Mouse (Mus musculus): ENCODE results near the gene Dkk3.
A peak's percentile ranks its signal among the peaks of the same experiment; 100 is the strongest.

The Dkk3 gene

DNA sequence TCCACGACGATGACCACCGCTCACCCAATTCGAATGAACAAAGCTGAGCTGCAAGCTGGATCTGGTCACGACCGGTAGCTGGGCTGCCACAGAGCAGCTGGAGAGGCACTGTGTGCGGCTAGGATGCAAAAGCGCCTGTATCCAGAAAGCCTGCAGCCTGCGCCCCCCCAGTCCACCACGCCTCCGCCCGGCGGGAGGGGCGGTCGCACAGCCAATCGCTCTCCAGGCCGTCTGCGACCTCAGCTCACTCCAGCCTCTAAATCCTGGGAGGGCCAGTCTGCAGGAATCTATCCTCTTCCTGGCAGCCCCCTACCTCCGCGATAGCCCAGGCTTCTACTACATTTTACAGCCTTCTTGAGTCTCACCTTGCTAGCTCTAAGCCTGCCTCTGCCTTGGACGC, at the start of gene Dkk3:
Dkk3 (minus strand) TSS at position 116 of the 400 bp plus-strand sequence.
- no peak for DNase-seq (ENCODE audit: low read depth)

DNA sequence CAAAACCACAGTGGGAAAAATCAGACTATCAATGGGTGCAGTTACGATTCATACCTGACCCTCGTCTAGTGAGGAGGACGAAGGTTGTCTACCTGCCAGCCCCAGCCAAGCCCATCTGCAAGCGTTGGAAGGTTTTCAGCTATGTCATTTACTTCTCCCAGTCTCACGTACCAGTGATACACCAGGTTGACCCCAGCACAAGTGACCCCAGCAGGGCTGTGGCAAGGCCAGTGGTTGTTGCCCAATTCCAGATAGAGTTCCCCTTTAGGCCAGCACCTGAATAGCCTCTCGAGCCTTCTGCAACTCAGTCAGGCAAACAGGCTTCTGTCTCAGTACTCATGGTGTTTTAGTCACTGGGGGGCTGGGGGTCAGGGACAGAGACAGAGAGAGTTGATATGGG, 48.9 kb upstream of the Dkk3 start:
- no peak for DNase-seq (ENCODE audit: low read depth)

DNA sequence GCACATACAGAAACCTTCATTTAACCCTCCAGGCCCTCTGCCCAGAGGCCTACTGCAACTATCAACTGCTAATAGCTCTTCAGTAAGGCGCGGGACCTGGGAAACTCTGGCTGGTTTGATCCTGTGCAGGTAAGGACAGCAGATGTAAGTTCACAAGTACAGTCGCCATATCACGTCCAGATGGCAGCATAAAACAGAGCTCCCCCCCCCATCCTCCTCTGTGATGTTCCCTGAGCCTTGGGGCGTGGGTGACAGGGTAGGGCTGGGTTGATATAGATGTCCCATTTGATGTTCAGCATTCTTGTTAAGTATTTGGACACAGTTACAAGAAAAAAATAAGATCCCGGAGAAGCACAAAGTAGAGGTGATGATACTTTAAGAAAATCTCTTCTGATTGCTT, 46.7 kb upstream of the Dkk3 start:
- DNase-seq (ENCODE audit: low read depth) = no peak

DNA sequence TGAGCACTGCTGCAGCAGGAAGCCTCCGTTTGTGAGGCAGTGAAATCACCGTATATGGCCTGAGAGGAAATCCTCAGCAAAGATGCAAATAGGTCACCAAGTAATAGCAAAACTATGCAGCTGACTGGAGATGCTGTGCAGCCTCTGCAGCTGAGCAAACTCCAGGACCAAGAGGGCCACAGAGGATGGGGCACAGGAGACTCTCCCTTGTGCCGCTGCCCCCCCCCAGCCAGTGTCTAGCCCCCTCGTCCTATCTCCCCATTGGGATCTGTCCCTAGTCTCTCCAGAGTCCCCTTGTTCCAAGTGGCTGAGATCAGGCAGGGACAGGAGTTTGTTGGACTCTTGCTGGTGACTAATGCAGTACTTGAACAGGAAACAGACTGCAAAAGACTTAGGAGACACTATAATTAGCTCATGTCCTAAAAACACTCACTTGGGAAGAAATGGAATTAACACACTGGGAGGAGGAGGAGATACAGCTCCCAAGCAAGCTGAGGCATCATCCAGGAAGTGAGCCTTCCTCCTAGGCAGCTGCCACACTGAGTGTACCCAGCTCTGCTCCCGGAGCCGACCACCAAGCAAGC, 45.6 kb upstream of the Dkk3 start:
- no peak for DNase-seq (ENCODE audit: low read depth)

GRCm38 (mm10) chr7:112203937-112204336, 45.1 kb upstream of the Dkk3 start:
- no peak for DNase-seq (ENCODE audit: low read depth)

DNA sequence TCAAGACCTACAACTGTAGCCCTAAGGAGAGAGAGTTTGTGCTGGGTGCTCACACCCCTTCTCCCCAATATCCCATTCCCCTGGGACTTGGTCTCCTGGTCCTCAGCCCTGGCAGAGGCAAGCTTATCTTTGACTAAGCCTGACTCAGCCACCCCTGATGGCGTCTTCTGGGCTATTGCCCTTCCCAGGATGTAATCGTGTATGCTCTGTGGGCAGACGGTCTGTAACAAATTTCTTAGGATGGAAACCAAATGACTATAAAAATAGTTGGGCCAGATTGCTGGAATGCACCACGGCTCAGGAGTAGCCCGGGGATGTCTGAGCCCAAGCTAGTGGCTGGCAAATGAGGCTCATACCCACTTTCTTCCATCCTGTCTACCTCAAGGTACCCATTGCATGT, 44.0 kb upstream of the Dkk3 start:
- DNase-seq (ENCODE audit: low read depth) = no peak

DNA sequence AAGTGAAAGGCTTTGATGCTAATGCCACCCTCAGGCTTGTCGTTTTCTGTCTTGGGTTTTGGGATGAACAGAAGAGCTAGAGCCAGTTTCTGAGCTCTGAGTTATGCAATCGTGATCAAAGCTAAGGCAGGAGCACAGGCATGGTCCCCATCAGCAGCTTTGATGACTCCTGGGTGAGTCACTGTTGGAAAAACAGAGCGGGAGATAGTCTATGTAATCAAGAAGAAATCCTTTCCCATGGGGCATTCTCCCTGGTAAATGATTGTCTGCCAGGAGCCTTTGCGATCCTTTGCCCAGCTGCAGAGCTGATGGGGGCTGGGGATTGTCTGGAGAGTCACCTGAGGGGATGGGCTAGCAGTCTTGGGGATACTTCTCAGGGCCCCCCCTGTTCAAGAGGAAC, 43.3 kb upstream of the Dkk3 start:
- DNase-seq (ENCODE audit: low read depth) = no peak

DNA sequence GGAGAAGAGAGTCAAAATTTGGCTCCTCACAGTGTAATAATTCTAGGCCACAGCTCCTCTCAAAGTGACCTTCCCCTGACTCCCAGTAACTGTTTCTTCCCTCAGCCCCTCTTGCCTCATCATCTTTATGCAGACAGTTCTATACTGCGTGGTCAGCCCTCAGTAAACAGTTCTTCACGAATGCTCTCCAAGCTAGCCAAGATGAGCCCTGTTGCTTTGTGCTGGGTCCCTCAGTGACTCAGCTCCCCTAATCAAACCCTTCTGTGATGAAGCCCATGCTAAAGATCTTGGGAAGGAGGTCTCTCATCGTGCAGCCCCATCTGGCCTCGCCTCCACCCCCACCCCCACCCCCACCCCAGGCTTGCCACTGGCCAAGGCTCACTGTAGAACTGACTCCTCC, 41.9 kb upstream of the Dkk3 start:
- DNase-seq (ENCODE audit: low read depth) = no peak

DNA sequence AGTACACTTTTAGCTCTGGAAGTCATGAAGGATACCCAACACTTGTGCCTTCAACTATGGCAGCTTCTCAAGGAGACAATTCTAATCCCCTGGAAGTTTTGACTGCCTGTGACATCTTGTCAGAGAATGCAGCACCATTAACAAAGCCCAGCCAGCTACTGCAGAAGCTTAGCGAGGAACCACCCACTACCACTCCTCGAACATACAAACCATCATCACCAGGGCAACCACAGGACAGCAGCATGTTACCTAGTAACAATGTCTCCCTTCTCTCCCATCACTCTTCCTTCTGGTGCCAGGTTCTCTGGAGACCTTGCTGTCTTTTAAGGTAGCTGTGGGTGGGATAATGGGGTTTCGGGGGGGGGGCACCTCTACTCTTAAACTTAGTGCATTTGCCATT, 40.5 kb upstream of the Dkk3 start:
- no peak for DNase-seq (ENCODE audit: low read depth)

DNA sequence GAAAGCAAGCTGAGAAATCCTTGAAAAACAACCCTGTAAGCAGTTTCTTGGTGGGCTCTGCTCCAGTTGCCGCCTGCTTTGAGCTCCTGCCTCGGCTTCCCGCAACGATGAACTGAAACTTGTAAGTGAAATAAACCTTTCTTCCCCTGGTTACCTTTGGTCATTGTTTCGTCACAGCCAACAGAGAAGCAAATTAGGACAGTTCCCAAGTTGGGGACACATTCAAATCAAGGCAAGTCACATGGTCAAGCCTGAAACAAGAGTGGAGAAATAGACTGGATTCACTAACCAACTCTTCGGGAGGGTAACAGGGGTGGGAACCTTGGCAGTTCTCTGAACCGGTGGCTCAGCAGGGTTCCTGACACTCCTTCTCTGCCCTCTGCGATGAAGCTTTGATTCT, 38.6 kb upstream of the Dkk3 start:
- no peak for DNase-seq (ENCODE audit: low read depth)

DNA sequence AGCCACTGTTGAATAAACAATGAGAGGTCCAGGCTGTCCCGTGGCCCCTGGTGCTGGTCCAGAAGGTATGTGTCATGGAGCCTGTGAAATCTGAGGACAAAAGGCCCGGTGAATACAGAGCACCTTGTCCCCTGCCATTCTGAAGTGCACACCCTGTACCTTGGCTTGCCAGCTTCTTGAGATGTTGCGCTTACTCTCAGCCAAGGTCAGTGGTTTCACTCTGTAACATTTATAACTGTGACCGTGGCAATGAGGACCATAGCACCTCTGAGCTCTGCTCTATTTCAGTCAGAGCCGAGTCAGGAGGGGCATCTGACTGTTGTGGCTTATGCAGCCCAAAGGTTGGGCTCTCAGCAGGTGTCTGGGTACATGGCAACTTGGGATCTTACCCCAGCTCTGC, 35.4 kb upstream of the Dkk3 start:
- no peak for DNase-seq (ENCODE audit: low read depth)

- no peak for DNase-seq (ENCODE audit: low read depth)
Observed at GRCm38 (mm10) chr7:112192778-112193177, 33.9 kb upstream of the Dkk3 start.

DNA sequence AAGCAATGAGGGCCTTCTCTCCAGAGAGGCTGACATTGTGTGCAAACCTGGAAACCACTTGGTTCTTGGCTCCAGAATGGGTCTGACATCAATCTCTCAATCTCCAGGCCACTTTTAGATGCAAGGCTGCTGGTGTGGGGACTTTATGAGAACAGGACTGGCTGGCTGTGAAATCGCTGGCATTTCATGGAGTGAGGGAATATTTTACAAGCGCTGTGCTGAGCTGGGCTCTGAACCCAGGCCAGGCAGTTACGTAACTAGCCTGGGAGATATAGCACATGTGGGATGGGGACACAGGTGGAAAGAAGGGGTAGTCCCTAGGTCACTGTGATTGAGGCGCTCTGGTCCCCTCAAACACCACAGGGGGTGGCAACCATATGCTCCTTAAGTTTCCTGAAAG, 33.4 kb upstream of the Dkk3 start:
- DNase-seq (ENCODE audit: low read depth) = no peak

DNA sequence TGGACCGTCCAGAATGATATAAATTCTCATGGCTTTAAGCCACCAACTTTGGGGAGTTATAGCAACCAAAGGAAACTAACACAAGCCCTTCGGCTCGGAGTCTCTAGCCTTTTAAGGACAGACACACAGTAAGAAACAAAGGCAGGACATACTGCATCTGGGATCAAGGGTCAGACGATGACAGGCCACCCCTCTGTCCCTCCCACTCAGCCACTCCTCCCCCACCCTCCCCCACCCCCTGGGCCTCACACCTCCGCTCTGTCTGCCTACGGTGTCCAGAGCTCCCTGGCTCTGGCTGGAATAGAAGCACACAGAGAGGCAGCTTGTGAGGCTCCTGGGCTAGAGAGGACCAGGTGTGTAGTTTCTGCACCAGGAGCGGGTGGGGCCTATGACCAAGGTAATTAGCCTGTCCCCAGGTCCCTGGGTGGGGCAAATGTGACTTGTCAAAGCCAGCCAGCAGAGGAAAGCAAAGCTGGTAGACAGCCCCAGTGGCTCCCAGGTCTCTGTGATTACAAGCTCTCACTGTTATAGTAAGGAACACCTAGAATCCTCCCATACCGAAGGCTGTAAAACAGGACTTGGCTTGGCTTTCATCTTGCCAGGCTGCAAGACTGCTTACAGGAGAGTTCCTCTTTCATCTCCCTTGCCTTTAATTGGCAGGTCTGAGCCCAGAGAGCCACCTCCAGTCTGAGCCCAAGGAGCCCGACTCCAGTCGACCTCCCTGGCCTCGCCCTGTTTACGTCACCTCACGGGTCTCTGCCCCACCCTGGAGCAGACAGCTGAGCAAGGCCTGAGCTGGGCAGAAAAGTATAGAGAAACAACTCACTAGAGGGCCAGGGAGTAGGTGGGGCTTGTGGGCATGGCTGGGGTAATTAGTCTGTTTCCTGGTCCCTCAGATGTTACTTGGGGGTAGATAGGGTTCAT, 28.9 kb upstream of the Dkk3 start:
- no peak for DNase-seq (ENCODE audit: low read depth)

DNA sequence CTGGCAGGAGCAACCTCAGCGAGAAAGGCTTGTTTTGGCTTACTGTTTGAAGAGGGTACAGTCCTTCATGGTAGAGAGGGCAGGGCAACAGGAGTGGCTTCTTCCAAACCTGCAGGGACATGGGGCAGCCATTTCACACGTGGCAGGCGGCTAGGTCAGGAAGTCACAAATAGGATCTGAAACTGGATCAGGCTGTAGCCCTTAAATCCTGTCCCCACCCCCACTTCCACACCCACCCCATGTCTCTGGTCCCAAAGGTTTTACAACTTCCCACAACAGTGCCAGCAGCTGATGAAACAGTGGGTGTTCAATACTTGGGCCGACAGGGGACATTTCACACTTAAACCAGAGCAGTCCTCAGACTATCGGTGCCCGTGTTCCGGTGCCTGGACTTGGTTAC, 28.0 kb upstream of the Dkk3 start:
- no peak for DNase-seq (ENCODE audit: low read depth)

DNA sequence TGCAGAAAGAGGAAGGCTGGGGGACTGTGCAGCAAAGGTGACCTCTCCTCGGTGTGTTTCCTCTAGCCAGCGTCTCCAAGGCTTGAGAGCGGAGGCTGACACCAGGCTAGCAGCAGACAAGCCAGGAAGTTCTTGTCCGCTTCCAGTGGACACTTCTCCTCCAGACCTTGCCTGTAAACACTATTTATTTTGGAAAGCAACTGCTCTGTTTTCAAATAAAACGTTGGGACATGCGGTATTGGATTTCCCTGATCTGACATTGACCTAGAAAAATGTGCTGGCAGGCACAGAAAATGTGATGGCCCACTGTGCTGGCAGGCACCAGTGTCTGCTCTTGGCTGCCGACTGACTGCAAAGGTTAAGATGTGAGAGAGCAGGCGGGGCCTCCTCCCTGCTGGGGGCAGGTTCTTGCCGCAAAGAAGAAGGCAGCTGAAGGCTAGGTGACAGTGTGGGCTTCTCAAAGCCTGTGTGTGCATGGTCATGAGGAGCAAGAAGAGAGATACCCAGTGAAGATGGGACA, 26.4 kb upstream of the Dkk3 start:
- no peak for DNase-seq (ENCODE audit: low read depth)

DNA sequence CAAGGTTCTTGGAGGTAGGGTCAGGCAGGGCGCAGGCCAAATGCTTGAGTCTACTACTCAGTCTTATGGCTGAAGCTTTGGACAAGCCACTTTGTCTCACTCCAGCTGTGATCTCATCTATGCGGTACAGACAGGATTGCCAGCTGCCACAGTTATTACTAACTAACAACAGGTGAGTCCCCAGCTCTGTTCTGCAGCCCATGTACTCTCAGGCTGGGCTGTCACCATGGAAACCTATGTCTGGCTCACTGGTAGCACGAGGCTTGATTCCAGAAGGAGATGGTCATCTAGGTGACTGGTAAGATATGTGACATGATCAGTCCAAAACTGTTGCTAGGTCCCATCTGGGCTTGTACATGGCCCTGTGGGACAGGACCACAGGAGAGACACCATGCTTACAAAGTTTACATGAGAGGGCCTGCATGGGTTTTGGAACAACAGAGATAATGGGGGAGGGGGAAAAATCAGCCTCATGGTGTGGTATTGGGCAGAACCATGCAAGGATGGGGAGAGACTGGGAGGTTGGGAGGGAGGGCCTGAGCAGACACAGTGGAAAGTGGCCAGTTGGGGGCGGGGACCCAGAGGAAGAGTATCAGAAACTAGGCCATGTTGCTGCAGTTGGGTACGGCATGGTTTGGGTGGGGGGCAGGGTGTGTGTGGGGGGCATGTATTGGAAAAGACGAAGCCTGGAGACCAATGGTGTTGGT, 25.8 kb upstream of the Dkk3 start:
- no peak for DNase-seq (ENCODE audit: low read depth)

GRCm38 (mm10) chr7:112183258-112183841, 24.5 kb upstream of the Dkk3 start:
- DNase-seq (ENCODE audit: low read depth) = peak; percentile 66

DNA sequence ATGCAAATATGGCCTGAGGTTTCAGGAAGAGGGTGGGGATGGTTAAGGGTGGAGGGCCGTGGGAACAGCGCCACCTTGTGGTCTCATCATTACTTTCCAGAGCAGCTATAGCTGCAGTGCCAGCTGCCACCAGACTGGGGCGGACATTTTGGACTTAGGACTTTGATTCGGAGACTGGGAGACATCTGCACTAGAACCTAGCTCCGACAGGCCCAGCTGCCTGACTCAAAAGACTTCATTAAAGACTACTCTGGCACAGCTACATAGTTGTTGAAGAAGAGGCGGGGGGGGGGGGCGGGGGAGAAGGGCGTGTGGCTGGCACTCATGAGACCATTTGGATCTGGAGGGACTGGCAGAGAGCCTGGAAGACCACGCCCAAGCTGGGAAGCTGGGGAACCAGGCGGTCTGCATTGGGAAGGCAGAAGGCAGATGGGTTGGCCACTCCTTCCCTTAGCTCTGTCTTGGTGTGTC, 21.4 kb upstream of the Dkk3 start:
- DNase-seq (ENCODE audit: low read depth) = peak; percentile 51

DNA sequence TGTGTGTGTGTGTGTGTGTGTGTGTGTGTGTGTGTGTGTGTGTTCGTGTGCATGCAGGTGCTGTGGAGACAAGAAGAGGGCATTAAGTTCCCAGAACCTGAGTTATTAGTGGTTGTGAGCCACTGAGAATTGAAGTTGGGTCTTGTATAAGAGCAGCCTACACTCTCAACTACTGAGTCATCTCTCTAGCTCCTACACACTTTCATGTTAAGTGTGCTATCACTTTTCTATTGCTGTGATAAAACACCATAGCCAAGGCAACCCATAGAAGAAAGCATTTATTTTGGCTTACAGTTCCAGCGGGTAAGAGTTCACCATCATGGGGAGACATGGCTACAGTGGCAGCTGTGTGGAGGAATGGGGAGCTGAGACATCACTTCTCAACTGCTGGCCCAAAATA, 17.8 kb upstream of the Dkk3 start:
- no peak for DNase-seq (ENCODE audit: low read depth)

GRCm38 (mm10) chr7:112172669-112173068, 13.8 kb upstream of the Dkk3 start:
- DNase-seq (ENCODE audit: low read depth) = no peak

GRCm38 (mm10) chr7:112169955-112170692, 11.3 kb upstream of the Dkk3 start:
- DNase-seq (ENCODE audit: low read depth) = no peak

All from c-Kit-positive CD71-negative TER-119-negative erythroid progenitor cells, embryonic 14.5 days (primary cell).